Mouse (Mus musculus) MEL (cell line): ENCODE results near the gene Adamts1.

Source experiments
- CHD2 ChIP-seq: IDR thresholded peaks from 2 replicates; pipeline ENCODE4 v1.6.1; 2011; ENCODE audit warnings: low read length, improper control_type of control experiment
- CTCF ChIP-seq, 3 experiments: IDR thresholded peaks in 2 of 3; conservative IDR thresholded peaks in 1 of 3; 2 replicates each; pipeline ENCODE4 v1.5.1; 2011 to 2012; ENCODE audit warnings: low read length in 3 of 3, low read depth in 2 of 3, mild to moderate bottlenecking in 2 of 3, improper control_type of control experiment in 1 of 3, inconsistent platforms in 1 of 3, mixed read lengths in 1 of 3, moderate library complexity in 1 of 3; ENCODE audit not compliant: control insufficient read depth in 1 of 3, insufficient read depth in 1 of 3, poor library complexity in 1 of 3, severe bottlenecking in 1 of 3
- ELF1 ChIP-seq: IDR thresholded peaks from 2 replicates; pipeline ENCODE4 v1.6.1; 2014; ENCODE audit warnings: low read depth, mild to moderate bottlenecking, inconsistent platforms, low read length, improper control_type of control experiment, moderate library complexity
- EP300 ChIP-seq, 2 experiments: IDR thresholded peaks; 2 replicates each; pipeline ENCODE4 v1.6.1; 2011; ENCODE audit warnings: improper control_type of control experiment in 2 of 2, low read length in 2 of 2, low read depth in 1 of 2, mild to moderate bottlenecking in 1 of 2
- ETS1 ChIP-seq: IDR thresholded peaks from 2 replicates; pipeline ENCODE4 v1.6.1; 2012; ENCODE audit warnings: low read depth, mild to moderate bottlenecking, inconsistent platforms, low read length, improper control_type of control experiment, moderate library complexity
- GATA1 ChIP-seq: IDR thresholded peaks from 2 replicates; pipeline ENCODE4 v1.6.1; 2011; ENCODE audit warnings: low read depth, low read length, improper control_type of control experiment
- HCFC1 ChIP-seq: IDR thresholded peaks from 2 replicates; pipeline ENCODE4 v1.6.1; 2012; ENCODE audit warnings: low read depth, mild to moderate bottlenecking, inconsistent platforms, low read length, improper control_type of control experiment, moderate library complexity
- JUND ChIP-seq: IDR thresholded peaks from 2 replicates; pipeline ENCODE4 v1.6.1; 2011; ENCODE audit warnings: low read depth, mild to moderate bottlenecking, improper control_type of control experiment, low read length
- POLR2A ChIP-seq, 2 experiments: IDR thresholded peaks; 2 replicates each; pipeline ENCODE4 v1.6.1; 2011 to 2012; ENCODE audit warnings: low read length in 2 of 2, mild to moderate bottlenecking in 2 of 2, control low read depth in 1 of 2, improper control_type of control experiment in 1 of 2, low read depth in 1 of 2, moderate library complexity in 1 of 2; ENCODE audit not compliant: control insufficient read depth in 1 of 2, insufficient read depth in 1 of 2, poor library complexity in 1 of 2
- TAL1 ChIP-seq: IDR thresholded peaks from 2 replicates; pipeline ENCODE4 v1.6.1; 2012; ENCODE audit warnings: mild to moderate bottlenecking, inconsistent platforms, low read length, moderate library complexity, mixed read lengths
- USF2 ChIP-seq, 2 experiments: IDR thresholded peaks; 2 replicates each; pipeline ENCODE4 v1.6.1; 2011 to 2012; ENCODE audit warnings: improper control_type of control experiment in 2 of 2, low read length in 2 of 2, borderline replicate concordance in 1 of 2, inconsistent platforms in 1 of 2, low read depth in 1 of 2, mild to moderate bottlenecking in 1 of 2; ENCODE audit not compliant: insufficient read depth in 1 of 2
- ZC3H11A ChIP-seq: IDR thresholded peaks from 2 replicates; pipeline ENCODE4 v1.6.1; 2012; ENCODE audit warnings: low read depth, mild to moderate bottlenecking, inconsistent platforms, low read length, improper control_type of control experiment
- ZKSCAN1 ChIP-seq: IDR thresholded peaks from 2 replicates; pipeline ENCODE4 v1.6.1; 2012; ENCODE audit warnings: low read depth, mild to moderate bottlenecking, inconsistent platforms, low read length, improper control_type of control experiment, moderate library complexity
- ZNF384 ChIP-seq: IDR thresholded peaks from 2 replicates; pipeline ENCODE4 v1.6.1; 2012; ENCODE audit warnings: low read depth, mild to moderate bottlenecking, inconsistent platforms, low read length, improper control_type of control experiment

DNA sequence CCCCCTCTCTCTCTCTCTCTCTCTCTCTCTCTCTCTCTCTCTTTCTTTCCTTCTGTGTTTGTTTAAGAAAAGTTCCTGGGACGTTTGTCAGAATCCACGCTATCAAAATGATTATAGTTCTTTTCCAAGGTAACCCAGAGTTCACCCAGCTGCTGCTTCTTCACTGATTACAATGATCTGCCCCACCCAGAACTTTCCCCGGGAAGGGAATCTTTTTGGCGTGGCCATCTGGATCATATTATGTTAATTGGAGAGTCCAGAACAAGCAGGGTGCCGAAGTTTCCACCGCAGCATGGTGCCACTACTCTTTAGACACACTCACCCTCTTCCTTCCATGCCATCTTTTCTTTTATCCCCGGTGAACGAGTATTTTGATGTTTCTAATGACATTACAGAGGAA is 37.2 kb downstream of the Adamts1 start:
- no peak for TF ChIP-seq CTCF (IDR thresholded peaks at IDR 0.05 in 2 of 3, conservative IDR thresholded peaks at IDR 0.05 in 1 of 3; ENCODE audit: control insufficient read depth in 1 of 3, insufficient read depth in 1 of 3, low read depth in 2 of 3, low read length in 3 of 3, poor library complexity in 1 of 3, severe bottlenecking in 1 of 3)
- TF ChIP-seq GATA1, result no peak
- no peak for TF ChIP-seq ZC3H11A
- no peak for TF ChIP-seq CHD2
- TF ChIP-seq HCFC1, result no peak
- TF ChIP-seq ZNF384, result no peak
- TF ChIP-seq USF2 (IDR thresholded peaks at IDR 0.05; ENCODE audit: borderline replicate concordance in 1 of 2, insufficient read depth in 1 of 2, low read depth in 1 of 2, low read length in 2 of 2), result no peak
- no peak for TF ChIP-seq EP300 (IDR thresholded peaks at IDR 0.05; ENCODE audit: low read depth in 1 of 2, low read length in 2 of 2)
- TF ChIP-seq JUND, result no peak
- TF ChIP-seq POLR2A (IDR thresholded peaks at IDR 0.05; ENCODE audit: control insufficient read depth in 1 of 2, insufficient read depth in 1 of 2, low read depth in 1 of 2, low read length in 2 of 2, poor library complexity in 1 of 2), result no peak
- TF ChIP-seq ELF1, result no peak
- no peak for TF ChIP-seq ZKSCAN1
- no peak for TF ChIP-seq TAL1
- no peak for TF ChIP-seq ETS1
